Mouse (Mus musculus) adrenal gland (tissue): ENCODE measurements at regions not wholly inside any gene's neighbourhood (a gene's known extent, or its start where the extent isn't known, plus 50 kb on each side); places are given as distances from the start of the nearest gene placed in this dataset.

Source experiments
- intact Hi-C: fragments of 180-260 bp; cut with DNase I; formaldehyde crosslinking; loops from one replicate; pipeline ENCODE4 v1.15.1; 2025

DNA sequence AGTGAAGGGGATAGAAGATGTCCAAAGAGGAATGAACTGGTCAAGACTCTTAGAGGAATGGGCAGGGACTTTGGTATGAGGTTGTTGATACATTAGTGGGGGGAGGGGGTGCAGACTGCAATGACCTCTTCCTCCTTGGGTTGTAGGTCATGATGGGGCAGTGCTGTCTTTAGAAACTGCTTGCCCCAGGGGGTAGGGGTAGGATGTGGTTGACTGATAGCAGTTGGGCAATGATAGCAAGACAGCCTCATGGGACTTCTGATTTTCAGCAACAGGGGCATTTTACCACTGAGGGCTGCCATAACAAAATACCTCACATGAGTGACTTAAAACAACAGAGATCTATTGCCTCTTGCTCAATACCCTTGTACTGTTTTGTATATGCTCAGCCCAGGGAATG lies 63.5 kb upstream of the 1700017B05Rik start:
- intact Hi-C loops: no loop called here

DNA sequence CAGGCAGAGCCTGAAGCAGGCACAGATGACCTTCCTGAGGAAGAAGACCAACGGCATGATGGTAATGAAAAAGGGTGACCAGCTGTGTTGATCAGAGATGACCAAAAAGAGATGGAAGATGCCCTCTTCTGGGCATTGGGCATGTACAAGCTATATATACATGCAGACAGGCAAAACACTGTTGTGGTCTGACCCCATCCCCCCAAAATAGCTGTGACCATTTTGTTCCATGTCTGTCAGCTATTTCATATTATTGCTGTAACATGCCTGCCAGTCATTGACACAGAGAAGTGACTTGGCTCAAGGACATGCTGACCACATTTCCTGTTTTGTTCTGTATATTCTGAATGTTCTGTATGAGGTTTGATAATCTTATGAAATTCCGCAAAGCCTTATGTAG lies 56.6 kb upstream of the 1700017B05Rik start:
- intact Hi-C loops: loop anchor here (10.0 kb wide), 1 partner anchor 54 kb away; the partner anchor contains the start of gene 1700017B05Rik

DNA sequence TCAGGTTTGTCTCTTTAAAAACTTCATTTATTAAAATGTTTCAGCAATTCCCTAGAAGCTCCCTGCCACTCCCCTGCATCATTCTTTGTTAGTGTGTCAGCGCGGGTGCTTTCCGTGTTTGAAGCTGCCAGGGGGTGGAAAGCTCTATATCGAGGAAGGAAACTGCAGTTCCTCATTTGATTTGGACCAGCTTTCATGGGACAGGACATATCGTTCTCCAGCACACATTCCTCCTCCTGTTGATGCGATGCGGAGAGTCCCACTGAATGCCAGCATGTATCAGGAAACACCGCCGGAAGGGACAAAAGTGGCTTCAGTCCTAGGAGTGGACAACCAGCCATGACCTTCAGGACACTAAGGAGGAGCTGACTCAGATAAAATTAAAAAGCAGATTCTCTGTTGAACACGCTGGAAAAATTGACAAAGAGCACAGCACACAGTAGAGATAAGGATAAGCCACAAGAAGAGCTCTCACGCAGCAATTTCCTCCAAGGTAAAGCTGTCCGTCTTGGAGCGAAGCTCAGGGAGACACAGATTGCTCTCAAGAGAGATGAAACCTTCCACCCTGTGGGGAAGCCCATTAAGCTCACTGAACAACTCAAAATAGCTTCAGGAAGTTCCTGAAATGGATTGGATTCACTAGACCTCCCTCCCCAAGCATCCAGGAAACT lies 55.3 kb upstream of the 1700017B05Rik start:
- intact Hi-C loops: loop anchor here (10.0 kb wide), 1 partner anchor 53 kb away; the partner anchor contains the start of gene 1700017B05Rik

DNA sequence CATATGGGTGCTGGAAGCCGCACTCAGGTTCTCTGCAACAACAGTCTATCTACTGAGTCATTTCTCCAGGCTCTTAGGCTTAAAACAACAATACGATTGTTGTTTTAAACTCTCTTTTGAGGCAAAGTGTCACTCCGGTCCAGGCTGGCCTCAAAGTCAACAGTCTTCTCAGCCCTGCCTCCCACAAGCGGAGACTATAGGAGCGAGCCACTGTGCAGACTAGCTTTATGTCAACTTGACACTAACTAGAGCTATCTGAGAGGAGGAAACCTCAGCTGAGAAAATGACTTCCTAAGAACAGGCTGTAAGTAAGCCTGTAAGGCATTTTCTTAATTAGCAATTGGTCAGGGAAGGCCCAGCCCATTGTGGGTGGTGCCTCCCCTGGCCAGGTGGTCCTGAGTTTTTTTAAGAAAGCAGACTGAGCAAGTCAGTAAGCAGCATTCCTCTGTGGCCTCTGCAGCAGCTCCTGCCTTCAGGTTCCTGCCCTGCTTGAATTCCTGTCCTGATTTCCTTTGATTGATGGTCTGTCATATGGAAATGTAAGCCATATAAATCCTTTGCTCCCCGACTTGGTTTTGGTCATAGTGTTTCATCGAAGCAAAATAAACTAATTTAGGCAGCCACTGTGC lies 52.7 kb upstream of the 1700017B05Rik start:
- intact Hi-C loops: loop anchor here (10.0 kb wide), 1 partner anchor 50 kb away; the partner anchor contains the start of gene 1700017B05Rik

DNA sequence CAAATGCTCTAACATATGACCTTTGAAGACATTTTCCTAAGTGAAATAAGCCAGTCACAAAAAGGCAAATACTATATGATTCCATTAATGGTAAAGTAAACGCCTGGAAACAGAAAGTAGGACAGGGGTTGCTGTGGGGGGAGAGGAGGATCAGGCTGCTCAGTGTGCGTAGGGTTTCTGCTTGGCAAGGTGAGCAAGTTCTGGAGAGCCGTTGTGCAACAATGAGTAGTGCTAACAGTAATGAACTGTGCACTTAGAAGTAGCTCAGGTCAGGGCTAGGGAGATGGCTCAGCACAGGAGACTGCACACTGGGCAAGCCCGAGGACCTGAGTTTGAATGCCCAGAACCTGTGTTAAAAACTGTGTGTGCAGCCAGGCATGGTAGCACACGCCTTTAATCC lies 51.5 kb upstream of the 1700017B05Rik start:
- intact Hi-C loops: loop anchor here (10.0 kb wide), 1 partner anchor 49 kb away; the partner anchor contains the start of gene 1700017B05Rik

DNA sequence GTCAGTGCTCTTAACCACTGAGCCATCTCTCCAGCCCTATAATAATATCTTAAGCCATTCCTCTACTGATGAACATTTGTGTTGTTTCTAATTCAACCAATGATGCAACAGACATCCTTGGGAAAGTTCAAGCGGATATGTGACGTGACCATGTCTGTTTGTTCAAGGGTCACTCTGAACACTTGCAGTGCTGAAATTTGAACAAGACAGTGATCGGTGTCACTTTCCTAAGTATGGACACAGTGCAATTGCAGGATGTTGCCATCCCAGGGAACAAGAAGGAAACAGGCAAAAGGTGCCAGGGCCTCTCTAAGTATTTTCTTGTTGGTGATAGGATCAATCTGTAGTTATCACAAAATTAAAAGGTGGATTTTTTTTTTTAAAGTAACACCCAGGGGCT lies 50.1 kb upstream of the 1700017B05Rik start:
- intact Hi-C loops: loop anchor here (10.0 kb wide), 1 partner anchor 48 kb away; the partner anchor contains the start of gene 1700017B05Rik
